Mouse (Mus musculus): ENCODE results near the gene Gm13539.

Gene Gm13539

GRCm38 (mm10) chr2:25824751-25825150 is 42.7 kb downstream of the Gm13539 start:
- DNase-seq (ENCODE audit: low read depth, low spot score), result no peak

GRCm38 (mm10) chr2:25828344-25828947 is 46.4 kb downstream of the Gm13539 start:
- DNase-seq (ENCODE audit: low read depth, low spot score), result no peak

- DNase-seq (ENCODE audit: low read depth, low spot score), result no peak
These were observed 48.7 kb downstream of the Gm13539 start for GRCm38 (mm10) chr2:25830786-25831185.

GRCm38 (mm10) chr2:25836291-25836690 is 54.2 kb downstream of the Gm13539 start:
- DNase-seq (ENCODE audit: low read depth, low spot score), result peak; percentile 87
